Mouse (Mus musculus): ENCODE results near the gene Ms4a4a. TPM values are rescaled to one million over a fixed set of nuclear protein-coding genes. Genes with fewer than 3 reads are reported as not detected.

Ms4a4a gene
- total and polyA plus RNA-seq, 3 experiments, result 0.75 to 5.2 (median 4.8) TPM

- no peak for DNase-seq
Observed at GRCm38 (mm10) chr19:11435058-11435834, 59.9 kb downstream of the Ms4a4a start.

Other genes with a start within 250 kb of the Ms4a4a start
- gene 1700017D01Rik, start 244.6 kb upstream of the Ms4a4a start, total RNA-seq (2021), result not detected
- not detected in 2 replicates for gene 1700017D01Rik, start 244.6 kb upstream of the Ms4a4a start, polyA plus RNA-seq (2012; rRNA removed)
- not detected for gene 1700025F22Rik, start 210.2 kb upstream of the Ms4a4a start, total RNA-seq (2021)
- gene 1700025F22Rik, start 210.2 kb upstream of the Ms4a4a start, polyA plus RNA-seq (2012; rRNA removed), result not detected in 2 replicates
- gene Ms4a13, start 178.8 kb upstream of the Ms4a4a start, total RNA-seq (2021), result not detected
- not detected in 2 replicates for gene Ms4a13, start 178.8 kb upstream of the Ms4a4a start, polyA plus RNA-seq (2012; rRNA removed)
- not detected for gene Ms4a12, start 143.1 kb upstream of the Ms4a4a start, total RNA-seq (2021)
- not detected in 2 replicates for gene Ms4a12, start 143.1 kb upstream of the Ms4a4a start, polyA plus RNA-seq (2012; rRNA removed)
- gene Ms4a1, start 109.3 kb upstream of the Ms4a4a start, total RNA-seq (2021), result under 1 TPM; 0.14 to 0.17 TPM
- 0.03 TPM in 1 of 2 replicates, not detected in the other for gene Ms4a1, start 109.3 kb upstream of the Ms4a4a start, polyA plus RNA-seq (2012; rRNA removed)
- not detected for gene Ms4a5, start 91.7 kb upstream of the Ms4a4a start, total RNA-seq (2021)
- gene Ms4a5, start 91.7 kb upstream of the Ms4a4a start, polyA plus RNA-seq (2012; rRNA removed), result not detected in 2 replicates
- gene Ms4a14, start 61.1 kb upstream of the Ms4a4a start, total RNA-seq (2021), result under 1 TPM in 1 of 2 experiments, not detected in 1; 0.07 TPM
- 0.09 and 0.12 TPM in 2 replicates for gene Ms4a14, start 61.1 kb upstream of the Ms4a4a start, polyA plus RNA-seq (2012; rRNA removed)
- 1 to 10 TPM; 1.9 TPM for gene Ms4a7, start 39.4 kb upstream of the Ms4a4a start, total RNA-seq (2021)
- gene Ms4a7, start 39.4 kb upstream of the Ms4a4a start, polyA plus RNA-seq (2012; rRNA removed), result 0.85 and 1.2 TPM in 2 replicates
- 1 to 10 TPM; 1.8 to 2.1 TPM for gene Ms4a4c, start 29.2 kb downstream of the Ms4a4a start, total RNA-seq (2021)
- 0.06 and 0.91 TPM in 2 replicates for gene Ms4a4c, start 29.2 kb downstream of the Ms4a4a start, polyA plus RNA-seq (2012; rRNA removed)
- gene Ms4a4b, start 68.0 kb downstream of the Ms4a4a start, total RNA-seq (2021), result 1 to 10 TPM in 1 of 2 experiments, under 1 TPM in 1; 0.95 to 1.6 TPM
- gene Ms4a4b, start 68.0 kb downstream of the Ms4a4a start, polyA plus RNA-seq (2012; rRNA removed), result 0.02 and 0.26 TPM in 2 replicates
- gene Ms4a6c, start 93.8 kb downstream of the Ms4a4a start, total RNA-seq (2021), result 10 to 100 TPM; 12.0 to 12.5 TPM
- 1.6 and 1.8 TPM in 2 replicates for gene Ms4a6c, start 93.8 kb downstream of the Ms4a4a start, polyA plus RNA-seq (2012; rRNA removed)
- not detected for gene Gm8369, start 110.4 kb downstream of the Ms4a4a start, total RNA-seq (2021)
- gene Gm8369, start 110.4 kb downstream of the Ms4a4a start, polyA plus RNA-seq (2012; rRNA removed), result not detected in 2 replicates
- 1 to 10 TPM; 7.8 to 9.9 TPM for gene Ms4a6b, start 141.0 kb downstream of the Ms4a4a start, total RNA-seq (2021)
- 1.8 and 2.4 TPM in 2 replicates for gene Ms4a6b, start 141.0 kb downstream of the Ms4a4a start, polyA plus RNA-seq (2012; rRNA removed)
- gene Ms4a4d, start 161.3 kb downstream of the Ms4a4a start, total RNA-seq (2021), result 1 to 10 TPM; 1.8 to 4.0 TPM
- 6.9 and 7.6 TPM in 2 replicates for gene Ms4a4d, start 161.3 kb downstream of the Ms4a4a start, polyA plus RNA-seq (2012; rRNA removed)
- gene Ms4a6d, start 229.3 kb downstream of the Ms4a4a start, total RNA-seq (2021), result 1 to 10 TPM; 6.2 to 6.4 TPM
- gene Ms4a6d, start 229.3 kb downstream of the Ms4a4a start, polyA plus RNA-seq (2012; rRNA removed), result 3.8 and 5.4 TPM in 2 replicates
- under 1 TPM in 1 of 2 experiments, not detected in 1; 0.17 TPM for gene Ms4a2, start 248.2 kb downstream of the Ms4a4a start, total RNA-seq (2021)
- gene Ms4a2, start 248.2 kb downstream of the Ms4a4a start, polyA plus RNA-seq (2012; rRNA removed), result not detected in 2 replicates

Measured in adrenal gland, adult 2 months (tissue).